Mouse (Mus musculus) mesoderm, embryonic 11.5 days (tissue): ENCODE results near the gene Hdac9.
"Not testable (repeated sequence)": the region's sequence is repeated elsewhere in the genome, so short reads cannot be mapped to it uniquely, and the experiment has no call there.

Experiments used
- DNase-seq: peaks from one replicate; pipeline ENCODE4 v3.0.0-alpha.2; 2012; ENCODE audit warnings: low read depth, low spot score

Hdac9 gene

GRCm38 (mm10) chr12:34142743-34143142 lies 774.2 kb downstream of the Hdac9 start:
- DNase-seq, result no peak

GRCm38 (mm10) chr12:34113336-34113735 lies 803.6 kb downstream of the Hdac9 start:
- DNase-seq, result no peak

- no peak for DNase-seq
Observed at GRCm38 (mm10) chr12:34092953-34093352, 823.9 kb downstream of the Hdac9 start.

GRCm38 (mm10) chr12:34091851-34092250 lies 825.0 kb downstream of the Hdac9 start:
- no peak for DNase-seq

GRCm38 (mm10) chr12:34087292-34087942 lies 829.5 kb downstream of the Hdac9 start:
- DNase-seq, result no peak

- no peak for DNase-seq
Observed at GRCm38 (mm10) chr12:34076981-34077380, 839.9 kb downstream of the Hdac9 start.

GRCm38 (mm10) chr12:34075805-34076509 lies 840.9 kb downstream of the Hdac9 start:
- DNase-seq, result no peak

GRCm38 (mm10) chr12:34052508-34052907 lies 864.4 kb downstream of the Hdac9 start:
- DNase-seq, result no peak

GRCm38 (mm10) chr12:34052036-34052435 lies 864.9 kb downstream of the Hdac9 start:
- no peak for DNase-seq

- DNase-seq, result no peak
Observed at GRCm38 (mm10) chr12:34051112-34051511, 865.8 kb downstream of the Hdac9 start.

- no peak for DNase-seq
Observed at GRCm38 (mm10) chr12:34040949-34041348, 875.9 kb downstream of the Hdac9 start.

- DNase-seq, result no peak
Observed at GRCm38 (mm10) chr12:34040061-34040460, 876.8 kb downstream of the Hdac9 start.

GRCm38 (mm10) chr12:34009796-34010195 lies 907.1 kb downstream of the Hdac9 start:
- not testable (repeated sequence) for DNase-seq
